ENCODE assay signal across 11 mouse cellular contexts in the genomic region with DNA sequence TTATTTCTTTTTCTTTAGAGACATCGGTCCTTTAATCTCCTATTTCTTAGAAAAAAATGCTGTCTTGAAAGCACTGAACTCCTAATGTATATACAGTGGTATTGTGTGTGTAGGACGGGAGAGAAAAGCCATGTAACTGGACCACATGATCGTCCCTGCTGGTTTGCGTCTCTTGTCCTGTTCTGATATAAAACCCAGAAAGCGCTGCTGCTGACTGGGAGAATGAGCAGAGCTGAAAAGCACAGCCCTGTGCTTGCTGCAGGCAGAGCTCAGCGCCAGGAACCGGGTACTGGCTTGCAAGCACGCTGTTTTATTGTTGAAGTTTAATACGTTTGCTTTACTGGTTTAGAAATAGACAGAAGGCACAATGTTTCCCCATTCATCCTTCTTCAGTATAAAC.
A peak's percentile ranks its signal among the peaks of the same experiment; 100 is the strongest.
DNase-seq lines count a peak whose midpoint lies in the region; ATAC-seq and TF ChIP-seq lines count a peak whose summit lies in the region.
"Had no signal": no experiment of that assay in that cellular context is flagged by ENCODE, and none has a peak within 500 bp of the region (broad histone marks: within the 10 kb centered on the region; RNA-seq: fewer than 3 reads in every experiment).

No protein-coding gene starts in this region.

- H3K4me1 ChIP-seq in hindbrain, postnatal 0 days (ENCODE audit: insufficient read depth, low read length) = no peaks in the 10 kb centered on the region
- H3K4me1 ChIP-seq in hindbrain, embryonic 12.5 days = peaks cover 7% of the 10 kb centered on the region; the same call in 1 of the 2 replicates
- H3K4me1 ChIP-seq in intestine, embryonic 16.5 days (ENCODE audit: control insufficient read depth, insufficient read depth, low read length) = peaks cover 6% of the 10 kb centered on the region; the same call in 1 of the 2 replicates
- peaks cover 9% of the 10 kb centered on the region; the same call in 1 of the 2 replicates for H3K4me1 ChIP-seq in midbrain, embryonic 14.5 days (ENCODE audit: control insufficient read depth, insufficient read depth, low read length)
- H3K4me1 ChIP-seq: liver, embryonic 15.5 days had no signal

- 51% methylated on average over 9 of the region's 9 CpGs for WGBS in hindbrain, postnatal 0 days
- 78% methylated on average over 9 of the region's 9 CpGs for WGBS in hindbrain, embryonic 12.5 days
- WGBS in intestine, embryonic 16.5 days = 34% methylated on average over 9 of the region's 9 CpGs
- WGBS in midbrain, embryonic 14.5 days = 53% methylated on average over 9 of the region's 9 CpGs

- H3K9ac ChIP-seq in hindbrain, postnatal 0 days (replicated peaks; ENCODE audit: low read length) = no peak overlapping the region
- no peak overlapping the region for H3K9ac ChIP-seq in hindbrain, embryonic 12.5 days
- no peak overlapping the region; the same call in 1 of the 2 replicates for H3K9ac ChIP-seq in intestine, embryonic 16.5 days (ENCODE audit: low read depth, low read length)
- H3K9ac ChIP-seq in midbrain, embryonic 14.5 days (replicated peaks; ENCODE audit: low read length) = no peak overlapping the region
- H3K9ac ChIP-seq: embryonic facial prominence, embryonic 13.5 days; liver, embryonic 15.5 days had no signal

- peak; percentile 41 for DNase-seq in hindbrain, postnatal 0 days (ENCODE audit: low spot score)
- peak; percentile 73 for DNase-seq in brain, embryonic 14.5 days (ENCODE audit: low read depth)
- peak; percentile 61 for DNase-seq in midbrain, embryonic 14.5 days
- no peak for DNase-seq in spleen, postnatal 10 days (ENCODE audit: low spot score in 2 of 2)
- no peak for DNase-seq in gastrocnemius, postnatal 4 days (ENCODE audit: low spot score in 2 of 2)
- DNase-seq: kidney, postnatal 25 days; retina, postnatal 1 day had no signal

- TF ChIP-seq POLR2A in brain, embryonic 14.5 days (IDR thresholded peaks at IDR 0.05; ENCODE audit: borderline replicate concordance, extremely low read depth, insufficient read depth, insufficient read length, poor library complexity, severe bottlenecking) = no peak

- no peaks in the 10 kb centered on the region for H3K9me3 ChIP-seq in hindbrain, postnatal 0 days (ENCODE audit: low read length)
- no peaks in the 10 kb centered on the region for H3K9me3 ChIP-seq in hindbrain, embryonic 12.5 days (replicated peaks)
- no peaks in the 10 kb centered on the region for H3K9me3 ChIP-seq in intestine, embryonic 16.5 days (ENCODE audit: control insufficient read depth, low read length)
- no peaks in the 10 kb centered on the region for H3K9me3 ChIP-seq in midbrain, embryonic 14.5 days (ENCODE audit: control insufficient read depth, low read length)
- H3K9me3 ChIP-seq: embryonic facial prominence, embryonic 13.5 days; liver, embryonic 15.5 days had no signal

- no peak for TF ChIP-seq CTCF in hindbrain, postnatal 0 days (IDR thresholded peaks at IDR 0.05; ENCODE audit: low read depth)
- TF ChIP-seq CTCF in brain, embryonic 14.5 days (IDR thresholded peaks at IDR 0.05; ENCODE audit: borderline replicate concordance, extremely low read depth, insufficient read depth, insufficient read length) = no peak

- H3K27ac ChIP-seq in hindbrain, postnatal 0 days = no peak overlapping the region
- H3K27ac ChIP-seq in hindbrain, embryonic 12.5 days = no peak overlapping the region
- 0 out of 2 replicates have a peak overlapping the region, but pooled peaks have one; percentile 23 for H3K27ac ChIP-seq in intestine, embryonic 16.5 days (ENCODE audit: low read length)
- no peak overlapping the region; the same call in 1 of the 2 replicates for H3K27ac ChIP-seq in midbrain, embryonic 14.5 days (replicated peaks; ENCODE audit: low read depth, low read length)
- H3K27ac ChIP-seq: embryonic facial prominence, embryonic 13.5 days; liver, embryonic 15.5 days had no signal

- H3K27me3 ChIP-seq in hindbrain, postnatal 0 days (ENCODE audit: insufficient read depth, low read length) = no peaks in the 10 kb centered on the region
- no peaks in the 10 kb centered on the region for H3K27me3 ChIP-seq in hindbrain, embryonic 12.5 days
- no peaks in the 10 kb centered on the region for H3K27me3 ChIP-seq in intestine, embryonic 16.5 days (replicated peaks; ENCODE audit: control insufficient read depth, insufficient read depth, low read length)
- H3K27me3 ChIP-seq in midbrain, embryonic 14.5 days (ENCODE audit: control insufficient read depth, insufficient read depth, low read length) = no peaks in the 10 kb centered on the region
- H3K27me3 ChIP-seq: embryonic facial prominence, embryonic 13.5 days; liver, embryonic 15.5 days had no signal

- H3K4me2 ChIP-seq in hindbrain, postnatal 0 days (ENCODE audit: low read depth, low read length) = peak overlapping the region; percentile 23; the same call in 1 of the 2 replicates
- no peak overlapping the region for H3K4me2 ChIP-seq in hindbrain, embryonic 12.5 days (replicated peaks)
- no peak overlapping the region for H3K4me2 ChIP-seq in intestine, embryonic 16.5 days (ENCODE audit: low read depth, low read length)
- H3K4me2 ChIP-seq in midbrain, embryonic 14.5 days (ENCODE audit: low read length) = 0 out of 2 replicates have a peak overlapping the region, but pooled peaks have one; percentile 12
- H3K4me2 ChIP-seq: embryonic facial prominence, embryonic 13.5 days; liver, embryonic 15.5 days had no signal

- 0 out of 2 replicates have a peak, but pooled peaks cover under 1% of the 10 kb centered on the region for H3K36me3 ChIP-seq in hindbrain, postnatal 0 days (ENCODE audit: insufficient read depth, low read length)
- H3K36me3 ChIP-seq in hindbrain, embryonic 12.5 days = peaks cover 2% of the 10 kb centered on the region
- peaks cover 2% of the 10 kb centered on the region; the same call in 1 of the 2 replicates for H3K36me3 ChIP-seq in intestine, embryonic 16.5 days (ENCODE audit: control insufficient read depth, insufficient read depth, low read length)
- no peaks in the 10 kb centered on the region for H3K36me3 ChIP-seq in midbrain, embryonic 14.5 days (ENCODE audit: control insufficient read depth, insufficient read depth, low read length)
- H3K36me3 ChIP-seq: liver, embryonic 15.5 days had no signal

- no peak for ATAC-seq in hindbrain, postnatal 0 days
- no peak for ATAC-seq in hindbrain, embryonic 12.5 days (ENCODE audit: low FRiP score)
- peak; percentile 59; the same call in 1 of the 2 replicates for ATAC-seq in intestine, embryonic 16.5 days
- ATAC-seq in midbrain, embryonic 14.5 days (ENCODE audit: low FRiP score, low TSS enrichment) = no peak

- H3K4me3 ChIP-seq in hindbrain, postnatal 0 days (ENCODE audit: low read length) = no peak overlapping the region
- no peak overlapping the region for H3K4me3 ChIP-seq in hindbrain, embryonic 12.5 days
- no peak overlapping the region for H3K4me3 ChIP-seq in intestine, embryonic 16.5 days (ENCODE audit: low read length)
- H3K4me3 ChIP-seq in midbrain, embryonic 14.5 days (replicated peaks; ENCODE audit: low read depth, low read length) = no peak overlapping the region
- H3K4me3 ChIP-seq: embryonic facial prominence, embryonic 13.5 days; liver, embryonic 15.5 days had no signal

Comparison
In these comparisons a context has a peak if more than half of its experiments do, and no peak if none do; other contexts are left out.
1. H3K4me2 ChIP-seq: peak in hindbrain, postnatal 0 days (single experiment) and midbrain, embryonic 14.5 days (single experiment); none in hindbrain, embryonic 12.5 days (single experiment) and intestine, embryonic 16.5 days (single experiment).
2. DNase-seq: peak in hindbrain, postnatal 0 days (single experiment), brain, embryonic 14.5 days (single experiment) and midbrain, embryonic 14.5 days (single experiment); none in spleen, postnatal 10 days (0 of 2) and gastrocnemius, postnatal 4 days (0 of 2).